Comparison of ENCODE assay signal across 17 mouse cellular contexts in the genomic region with DNA sequence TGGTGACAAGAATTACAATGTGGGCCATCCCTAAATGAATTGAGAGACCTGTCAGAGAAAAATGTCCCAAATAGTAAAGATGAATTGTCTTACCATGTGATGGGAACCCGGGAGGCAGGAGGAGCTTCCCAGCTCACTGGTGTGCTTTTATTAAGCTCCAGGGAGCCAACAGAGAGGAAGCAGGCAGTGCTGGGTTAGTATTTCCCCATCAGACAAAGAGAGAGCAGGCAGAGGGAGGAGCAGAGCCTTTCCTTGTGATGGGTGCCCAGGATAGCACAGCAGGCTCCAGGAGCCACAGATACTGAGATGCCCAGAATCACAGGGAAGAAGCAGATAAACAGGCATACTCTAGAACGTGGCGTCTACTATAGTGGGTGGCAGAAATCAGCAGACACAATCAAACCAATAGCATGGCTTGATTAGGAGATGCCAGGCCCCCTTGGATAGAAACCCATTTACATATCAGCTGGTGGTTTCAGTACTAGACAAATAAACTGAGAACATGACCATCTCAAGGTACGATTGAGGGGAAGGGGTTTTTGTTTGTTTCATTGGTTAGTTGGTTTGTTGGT.
DNase-seq lines count a peak whose midpoint lies in the region; ATAC-seq and TF ChIP-seq lines count a peak whose summit lies in the region.
"Had no signal": no experiment of that assay in that cellular context is flagged by ENCODE, and none has a peak within 500 bp of the region (broad histone marks: within the 10 kb centered on the region; RNA-seq: fewer than 3 reads in every experiment).

No protein-coding gene starts in this region.

- no peak overlapping the region for H3K4me3 ChIP-seq in liver, embryonic 13.5 days (replicated peaks)
- no peak overlapping the region for H3K4me3 ChIP-seq in MEL (ENCODE audit: control insufficient read depth in 1 of 2, insufficient read depth in 1 of 2, low read depth in 2 of 2, low read length in 2 of 2)
- no peak overlapping the region for H3K4me3 ChIP-seq in liver, embryonic 15.5 days (replicated peaks)
- H3K4me3 ChIP-seq: embryonic facial prominence, embryonic 13.5 days; forebrain, embryonic 12.5 days; heart, embryonic 10.5 days; lung, embryonic 15.5 days; midbrain, embryonic 10.5 days had no signal

- H3K79me2 ChIP-seq in MEL (ENCODE audit: control insufficient read depth, insufficient read depth, low read length, poor library complexity): no peaks in the 10 kb centered on the region

- no peaks in the 10 kb centered on the region for H3K27me3 ChIP-seq in liver, embryonic 13.5 days
- H3K27me3 ChIP-seq in MEL (ENCODE audit: control insufficient read depth in 1 of 2, insufficient read depth in 2 of 2, low read length in 2 of 2): no peaks in the 10 kb centered on the region; a peak in 2 of 4 replicates
- H3K27me3 ChIP-seq in liver, embryonic 15.5 days: 0 out of 2 replicates have a peak, but pooled peaks cover 3% of the 10 kb centered on the region
- H3K27me3 ChIP-seq: embryonic facial prominence, embryonic 13.5 days; forebrain, embryonic 12.5 days; lung, embryonic 15.5 days had no signal

- no peak for TF ChIP-seq EP300 in MEL (IDR thresholded peaks at IDR 0.05; ENCODE audit: low read depth in 1 of 2, low read length in 2 of 2)

- H3K36me3 ChIP-seq in liver, embryonic 13.5 days: no peaks in the 10 kb centered on the region
- peaks cover 0 to 33% of the 10 kb centered on the region in 2 experiments; a peak in 2 of 4 replicates for H3K36me3 ChIP-seq in MEL (ENCODE audit: control insufficient read depth in 1 of 2, insufficient read depth in 2 of 2, low read length in 2 of 2)
- H3K36me3 ChIP-seq in liver, embryonic 15.5 days (replicated peaks): no peaks in the 10 kb centered on the region
- H3K36me3 ChIP-seq: embryonic facial prominence, embryonic 13.5 days; forebrain, embryonic 12.5 days; G1E; heart, embryonic 10.5 days; lung, embryonic 15.5 days; midbrain, embryonic 10.5 days had no signal

- H3K9ac ChIP-seq in liver, embryonic 13.5 days: peak overlapping the region; percentile 18; the same call in 1 of the 2 replicates
- H3K9ac ChIP-seq in MEL (ENCODE audit: control insufficient read depth, low read depth, low read length, poor library complexity, severe bottlenecking): no peak overlapping the region
- no peak overlapping the region for H3K9ac ChIP-seq in liver, embryonic 15.5 days
- H3K9ac ChIP-seq: embryonic facial prominence, embryonic 13.5 days; forebrain, embryonic 12.5 days; lung, embryonic 15.5 days had no signal

- TF ChIP-seq RAD21 in MEL (IDR thresholded peaks at IDR 0.05; ENCODE audit: low read depth, low read length): no peak

- H3K27ac ChIP-seq in liver, embryonic 13.5 days: peak overlapping the region; percentile 61; the same call in 1 of the 2 replicates
- H3K27ac ChIP-seq in MEL (ENCODE audit: control insufficient read depth, low read depth, low read length): no peak overlapping the region
- H3K27ac ChIP-seq in liver, embryonic 15.5 days (replicated peaks): peak overlapping the region; percentile 45; the same call in 1 of the 2 replicates
- H3K27ac ChIP-seq: embryonic facial prominence, embryonic 13.5 days; forebrain, embryonic 12.5 days; heart, embryonic 10.5 days; lung, embryonic 15.5 days; midbrain, embryonic 10.5 days had no signal

- WGBS in liver, embryonic 13.5 days (ENCODE audit: insufficient replicate concordance): 23% methylated on average over 4 of the region's 4 CpGs
- WGBS in liver, embryonic 15.5 days (ENCODE audit: insufficient replicate concordance): 27% methylated on average over 4 of the region's 4 CpGs

- DNase-seq in CD4-positive, CD25-positive, alpha-beta regulatory T cell, adult 2 months (ENCODE audit: low read depth, low spot score): peak; percentile 44
- no peak for DNase-seq in liver, embryonic 13.5 days
- DNase-seq in liver: no peak
- peak; percentile 37 for DNase-seq in MEL (ENCODE audit: low read depth, low spot score)
- no peak for DNase-seq in frontal cortex, postnatal 36 days (ENCODE audit: low spot score in 2 of 2)
- DNase-seq in cerebellum, postnatal 36 days: no peak
- DNase-seq: cerebellum, postnatal 25 days; left cerebral cortex, postnatal 4 days; right cerebral cortex, adult 18-20 months had no signal

- ATAC-seq in CD4-positive, CD25-positive, alpha-beta regulatory T cell, adult 4 months: no peak
- peak; percentile 2; the same call in 1 of the 2 replicates for ATAC-seq in liver, embryonic 13.5 days (ENCODE audit: low read depth)
- no peak for ATAC-seq in liver, embryonic 15.5 days (ENCODE audit: insufficient read depth)

- no peak for TF ChIP-seq POLR2A in MEL (IDR thresholded peaks at IDR 0.05; ENCODE audit: control insufficient read depth in 1 of 2, insufficient read depth in 1 of 2, low read depth in 1 of 2, low read length in 2 of 2, poor library complexity in 1 of 2)

- no peak for TF ChIP-seq CTCF in MEL (IDR thresholded peaks at IDR 0.05 in 2 of 3, conservative IDR thresholded peaks at IDR 0.05 in 1 of 3; ENCODE audit: control insufficient read depth in 1 of 3, insufficient read depth in 1 of 3, low read depth in 2 of 3, low read length in 3 of 3, poor library complexity in 1 of 3, severe bottlenecking in 1 of 3)

- no peaks in the 10 kb centered on the region for H3K9me3 ChIP-seq in liver, embryonic 13.5 days (replicated peaks)
- no peaks in the 10 kb centered on the region for H3K9me3 ChIP-seq in MEL (replicated peaks; ENCODE audit: insufficient read depth, low read length)
- H3K9me3 ChIP-seq in liver, embryonic 15.5 days (replicated peaks): no peaks in the 10 kb centered on the region
- H3K9me3 ChIP-seq: embryonic facial prominence, embryonic 13.5 days; forebrain, embryonic 12.5 days; G1E; heart, embryonic 10.5 days; lung, embryonic 15.5 days; midbrain, embryonic 10.5 days had no signal

- peaks cover 72% of the 10 kb centered on the region for H3K4me1 ChIP-seq in liver, embryonic 13.5 days (replicated peaks)
- peaks cover 7 to 29% of the 10 kb centered on the region in 2 experiments; a peak in 3 of 4 replicates for H3K4me1 ChIP-seq in MEL (ENCODE audit: control insufficient read depth in 1 of 2, insufficient read depth in 2 of 2, low read length in 2 of 2)
- H3K4me1 ChIP-seq in liver, embryonic 15.5 days (replicated peaks): peaks cover 61% of the 10 kb centered on the region
- H3K4me1 ChIP-seq: embryonic facial prominence, embryonic 13.5 days; forebrain, embryonic 12.5 days; lung, embryonic 15.5 days had no signal

- H3K4me2 ChIP-seq in liver, embryonic 13.5 days: 0 out of 2 replicates have a peak overlapping the region, but pooled peaks have one; percentile 19
- H3K4me2 ChIP-seq in liver, embryonic 15.5 days: no peak overlapping the region
- H3K4me2 ChIP-seq: embryonic facial prominence, embryonic 13.5 days; forebrain, embryonic 12.5 days; lung, embryonic 15.5 days had no signal

TF ChIP-seq in MEL, 35 proteins besides CTCF, POLR2A, EP300 and RAD21:
- TF ChIP-seq SIN3A (IDR thresholded peaks at IDR 0.05; ENCODE audit: low read length): no peak
- TF ChIP-seq GATA1 (IDR thresholded peaks at IDR 0.05; ENCODE audit: low read depth, low read length): peak; percentile 17; the same call in 1 of the 2 replicates

Comparison
In these comparisons a context has a peak if more than half of its experiments do, and no peak if none do; other contexts are left out.
1. DNase-seq: peak in CD4-positive, CD25-positive, alpha-beta regulatory T cell, adult 2 months (single experiment) and MEL (single experiment); none in liver, embryonic 13.5 days (single experiment), liver (single experiment), frontal cortex, postnatal 36 days (0 of 2) and cerebellum, postnatal 36 days (0 of 2).